Mouse (Mus musculus) liver, embryonic 14.5 days (tissue): ENCODE measurements around the gene Tmem52. TPM values are rescaled to one million over a fixed set of nuclear protein-coding genes. Genes with fewer than 3 reads are reported as not detected.

ENCODE experiments used
- ATAC-seq: fragments of 200-750 bp; cut with Nextera tagmentation; 2 replicates; pipeline ENCODE4 v1.8.0; 2017; ENCODE audit warnings: moderate number of reproducible peaks, mild to moderate bottlenecking, moderate library complexity; ENCODE audit not compliant: insufficient read depth
- DNase-seq, 3 experiments: peaks; one replicate each; pipeline ENCODE4 v3.0.0-alpha.2; 2012 to 2013; ENCODE audit warnings: low read depth in 3 of 3, low spot score in 3 of 3
- H3K27ac ChIP-seq: fragments of 300-500 bp; sonication (generic); 2 replicates; pipeline ENCODE4 v1.5.1; 2014; ENCODE audit warnings: moderate library complexity, mild to moderate bottlenecking, control low read depth, inconsistent platforms
- H3K27me3 ChIP-seq: fragments of 300-500 bp; sonication (generic); 2 replicates; pipeline ENCODE4 v1.6.1; 2014; ENCODE audit warnings: mild to moderate bottlenecking, low read length, moderate library complexity; ENCODE audit not compliant: control insufficient read depth, insufficient read depth
- H3K36me3 ChIP-seq: fragments of 300-500 bp; sonication (generic); replicated peaks from 2 replicates; pipeline ENCODE4 v1.6.1; 2014; ENCODE audit warnings: low read depth; ENCODE audit not compliant: control insufficient read depth, insufficient read depth
- H3K4me1 ChIP-seq, 2 experiments: fragments of 200-500 bp in 1 of 2; fragments of 300-500 bp in 1 of 2; sonication (generic) in 1 of 2; replicated peaks; 2 replicates each; pipeline ENCODE4 v1.6.1; 2012 to 2014; ENCODE audit warnings: antibody characterized with exemption in 1 of 2, inconsistent platforms in 1 of 2, low read length in 1 of 2; ENCODE audit not compliant: control insufficient read depth in 2 of 2, insufficient read depth in 2 of 2
- H3K4me2 ChIP-seq: fragments of 300-500 bp; sonication (generic); 2 replicates; pipeline ENCODE4 v1.6.1; 2014; ENCODE audit warnings: low read depth, mild to moderate bottlenecking, control low read depth, moderate library complexity
- H3K4me3 ChIP-seq, 2 experiments: fragments of 200-500 bp in 1 of 2; fragments of 300-500 bp in 1 of 2; sonication (generic) in 1 of 2; 2 replicates each; pipeline ENCODE4 v1.5.1; 2012 to 2014; ENCODE audit warnings: low read depth in 2 of 2, low read length in 2 of 2, mild to moderate bottlenecking in 2 of 2, control low read depth in 1 of 2, inconsistent platforms in 1 of 2, moderate library complexity in 1 of 2; ENCODE audit not compliant: insufficient read depth in 1 of 2
- H3K9ac ChIP-seq: fragments of 300-500 bp; sonication (generic); replicated peaks from 2 replicates; pipeline ENCODE4 v1.6.1; 2014; ENCODE audit warnings: mild to moderate bottlenecking, control low read depth, moderate library complexity
- H3K9me3 ChIP-seq: fragments of 300-500 bp; sonication (generic); 2 replicates; pipeline ENCODE4 v1.6.1; 2016; ENCODE audit warnings: low read length, mixed read lengths; ENCODE audit not compliant: control insufficient read depth
- CTCF ChIP-seq: IDR thresholded peaks from 2 replicates; pipeline ENCODE4 v1.5.1; 2016; ENCODE audit warnings: antibody characterized with exemption, low read depth, control low read depth
- EP300 ChIP-seq: IDR thresholded peaks from 2 replicates; pipeline ENCODE4 v1.6.1; 2016; ENCODE audit warnings: antibody characterized with exemption, low read depth
- WGBS: fragments of 180-500 bp; shearing (Covaris S2); extraction: QIAGEN DNeasy Blood & Tissue Kit; methylation state at CpG from one replicate; pipeline ENCODE4 v1.1.7; 2014; ENCODE audit not compliant: insufficient replicate concordance; 5-methylcytosine and 5-hydroxymethylcytosine counted together
- polyA plus RNA-seq, 2 experiments: library from polyadenylated mRNA; depleted of rRNA in 1 of 2; stranded (reverse) in 1 of 2; unstranded in 1 of 2; fragments of >200 nt; fragmentation: Nextera tagmentation in 1 of 2; extraction: Ambion mirVana in 1 of 2; gene quantifications; 2 replicates each; pipeline versions ENCODE4 v1.2.1 to v1.2.3; 2012 to 2014

The Tmem52 gene
- polyA plus RNA-seq, 2 experiments = not detected

DNA sequence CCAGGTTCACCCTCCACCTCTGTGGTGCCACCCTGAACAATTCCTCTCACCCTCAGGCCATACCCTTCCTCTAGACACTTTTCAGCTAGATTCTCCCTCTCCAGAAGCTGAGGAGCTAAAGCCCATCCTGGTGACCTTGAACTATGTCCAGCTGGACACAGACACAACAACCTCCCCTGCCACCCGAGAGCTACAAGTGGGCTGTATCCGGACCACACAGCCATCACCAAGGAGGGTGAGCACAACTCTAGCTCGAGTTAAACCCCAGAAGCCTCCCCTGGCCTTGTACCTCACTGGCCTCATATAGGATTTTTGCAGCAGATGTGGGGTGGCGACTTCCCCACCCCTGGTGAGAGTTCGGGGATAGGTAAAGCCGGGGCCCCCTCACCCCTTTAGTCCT, 3.3 kb upstream of the Tmem52 start:
- Histone ChIP-seq H3K36me3 (no peaks in the 10 kb centered on the region), H3K9me3 (no peaks in the 10 kb centered on the region), H3K4me1 (no peaks in the 10 kb centered on the region), H3K4me2 (no peak overlapping the region), H3K9ac (no peak overlapping the region), H3K27ac (no peak overlapping the region), H3K27me3 (no peaks in the 10 kb centered on the region; the same call in 1 of the 2 replicates), H3K4me3 (no peak overlapping the region)
- ATAC-seq (no peak), DNase-seq (no peak)
- 48% methylated on average over 6 of the region's 6 CpGs for WGBS
- no peak for TF ChIP-seq EP300
- TF ChIP-seq CTCF = no peak

DNA sequence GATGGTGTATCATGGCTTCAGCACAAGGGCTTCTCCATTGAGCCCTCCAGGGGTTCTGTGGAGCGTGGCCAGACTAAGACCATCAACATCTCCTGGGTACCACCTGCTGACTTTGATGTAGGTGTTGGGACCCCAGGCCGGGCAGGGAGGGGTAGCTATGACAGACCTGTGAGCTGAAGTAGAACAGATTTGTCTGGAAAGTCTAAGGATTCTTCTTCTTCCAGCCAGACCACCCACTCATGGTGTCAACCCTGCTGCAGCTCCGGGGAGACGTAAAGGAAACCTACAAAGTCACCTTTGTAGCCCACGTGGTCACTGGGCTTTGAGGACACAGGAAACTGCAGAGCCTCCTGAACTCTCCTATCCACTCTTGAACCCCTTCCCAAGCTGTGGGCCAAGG, 2.8 kb upstream of the Tmem52 start:
- H3K9ac ChIP-seq = no peak overlapping the region
- H3K9me3 ChIP-seq = no peaks in the 10 kb centered on the region
- H3K36me3 ChIP-seq = no peaks in the 10 kb centered on the region
- ATAC-seq = no peak
- H3K27ac ChIP-seq = no peak overlapping the region
- DNase-seq = no peak
- no peak for TF ChIP-seq CTCF
- no peak for TF ChIP-seq EP300
- no peak overlapping the region for H3K4me3 ChIP-seq
- H3K4me2 ChIP-seq = no peak overlapping the region
- WGBS = 62% methylated on average over 5 of the region's 5 CpGs
- no peaks in the 10 kb centered on the region for H3K4me1 ChIP-seq
- no peaks in the 10 kb centered on the region; the same call in 1 of the 2 replicates for H3K27me3 ChIP-seq

- Histone ChIP-seq H3K4me2 (no peak overlapping the region), H3K27me3 (no peaks in the 10 kb centered on the region; the same call in 1 of the 2 replicates), H3K9me3 (no peaks in the 10 kb centered on the region), H3K4me1 (no peaks in the 10 kb centered on the region), H3K36me3 (no peaks in the 10 kb centered on the region), H3K9ac (no peak overlapping the region), H3K27ac (no peak overlapping the region), H3K4me3 (no peak overlapping the region)
- ATAC-seq (no peak), DNase-seq (no peak)
- TF ChIP-seq EP300 (no peak), CTCF (no peak)
- 59% methylated on average over 13 of the region's 13 CpGs for WGBS
These were observed 1.5 kb upstream of the Tmem52 start for GRCm38 (mm10) chr4:155467237-155468010.

DNA sequence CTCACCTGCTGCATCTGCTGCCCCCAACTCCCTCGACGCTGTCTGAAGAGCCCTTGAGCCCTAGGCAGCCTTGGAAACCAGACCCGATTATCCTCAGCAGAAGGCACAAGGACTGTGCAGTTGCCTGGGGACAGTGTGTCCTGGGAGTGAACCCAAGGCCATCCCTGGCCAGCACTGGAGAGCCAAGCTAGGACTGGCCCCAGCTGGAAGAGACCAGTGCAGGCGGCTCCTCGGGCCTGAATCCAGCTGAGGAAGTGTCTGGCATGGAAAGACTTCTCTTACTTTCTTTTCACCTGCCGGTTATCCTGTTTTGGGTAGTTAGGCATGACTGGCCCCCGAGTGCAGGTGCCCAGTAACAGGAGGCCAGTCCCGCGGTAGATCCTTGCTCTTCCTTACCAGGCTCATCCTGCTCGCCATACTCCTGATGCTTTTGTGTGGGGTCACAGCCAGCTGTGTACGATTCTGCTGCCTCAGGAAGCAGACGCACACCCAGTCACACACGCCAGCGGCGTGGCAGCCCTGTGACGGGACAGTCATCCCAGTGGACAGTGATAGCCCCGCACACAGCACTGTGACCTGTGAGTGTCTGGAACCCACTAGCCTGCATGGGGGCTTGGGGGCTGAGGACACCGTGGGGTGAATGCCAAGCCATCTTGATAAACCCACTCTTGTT, 812 bp downstream of the Tmem52 start:
- H3K27me3 ChIP-seq = no peaks in the 10 kb centered on the region; the same call in 1 of the 2 replicates
- WGBS = 69% methylated on average over 18 of the region's 18 CpGs
- ATAC-seq (no peak), DNase-seq (no peak)
- no peak overlapping the region for H3K9ac ChIP-seq
- H3K9me3 ChIP-seq = no peaks in the 10 kb centered on the region
- no peak for TF ChIP-seq EP300
- TF ChIP-seq CTCF = no peak
- H3K4me2 ChIP-seq = no peak overlapping the region
- H3K4me1 ChIP-seq = no peaks in the 10 kb centered on the region
- no peak overlapping the region for H3K27ac ChIP-seq
- no peaks in the 10 kb centered on the region for H3K36me3 ChIP-seq
- H3K4me3 ChIP-seq = no peak overlapping the region

- WGBS = 65% methylated on average over 16 of the region's 16 CpGs
- H3K36me3 ChIP-seq = no peaks in the 10 kb centered on the region
These were observed 1.5 kb downstream of the Tmem52 start for GRCm38 (mm10) chr4:155470263-155470953.

More at GRCm38 (mm10) chr4:155470263-155470953, 1.5 kb downstream of the Tmem52 start:
- Histone ChIP-seq H3K27ac (no peak overlapping the region), H3K4me1 (no peaks in the 10 kb centered on the region), H3K4me3 (no peak overlapping the region), H3K9ac (no peak overlapping the region), H3K27me3 (no peaks in the 10 kb centered on the region; the same call in 1 of the 2 replicates), H3K9me3 (no peaks in the 10 kb centered on the region), H3K4me2 (no peak overlapping the region)
- ATAC-seq (no peak), DNase-seq (no peak)
- no peak for TF ChIP-seq CTCF
- no peak for TF ChIP-seq EP300
